Mouse (Mus musculus) hindbrain, embryonic 16.5 days (tissue): Measurements from ENCODE around the gene Armcx4. TPM values are rescaled to one million over a fixed set of nuclear protein-coding genes. Genes with fewer than 3 reads are reported as not detected.

Experiments
- ATAC-seq: fragments of 200-750 bp; cut with Nextera tagmentation; 2 replicates; pipeline ENCODE4 v1.8.0; 2017; ENCODE audit warnings: moderate TSS enrichment, moderate library complexity
- H3K27ac ChIP-seq: fragments of 300-500 bp; sonication (generic); 2 replicates; pipeline ENCODE4 v1.5.1; 2014; ENCODE audit warnings: low read depth, mild to moderate bottlenecking, control low read depth, low read length, moderate library complexity
- H3K27me3 ChIP-seq: fragments of 300-500 bp; sonication (generic); replicated peaks from 2 replicates; pipeline ENCODE4 v1.6.1; 2014; ENCODE audit warnings: low read length; ENCODE audit not compliant: control insufficient read depth, insufficient read depth
- H3K36me3 ChIP-seq: fragments of 300-500 bp; sonication (generic); 2 replicates; pipeline ENCODE4 v1.6.1; 2014; ENCODE audit warnings: mild to moderate bottlenecking, low read length, moderate library complexity, mixed read lengths; ENCODE audit not compliant: control insufficient read depth, insufficient read depth
- H3K4me1 ChIP-seq: fragments of 300-500 bp; sonication (generic); 2 replicates; pipeline ENCODE4 v1.6.1; 2014; ENCODE audit warnings: low read depth, low read length; ENCODE audit not compliant: control insufficient read depth, insufficient read depth
- H3K4me2 ChIP-seq: fragments of 300-500 bp; sonication (generic); 2 replicates; pipeline ENCODE4 v1.6.1; 2014; ENCODE audit warnings: mild to moderate bottlenecking, low read length, control low read depth, moderate library complexity
- H3K4me3 ChIP-seq: fragments of 300-500 bp; sonication (generic); 2 replicates; pipeline ENCODE4 v1.5.1; 2014; ENCODE audit warnings: mild to moderate bottlenecking, low read length, control low read depth, moderate library complexity
- H3K9ac ChIP-seq: fragments of 300-500 bp; sonication (generic); 2 replicates; pipeline ENCODE4 v1.6.1; 2014; ENCODE audit warnings: low read depth, mild to moderate bottlenecking, control low read depth, low read length, moderate library complexity
- H3K9me3 ChIP-seq: fragments of 300-500 bp; sonication (generic); 2 replicates; pipeline ENCODE4 v1.6.1; 2014; ENCODE audit warnings: mild to moderate bottlenecking, low read length, moderate library complexity; ENCODE audit not compliant: control insufficient read depth
- WGBS: fragments of 180-500 bp; shearing (Covaris S2); extraction: QIAGEN DNeasy Blood & Tissue Kit; methylation state at CpG from one replicate; pipeline ENCODE4 v1.1.7; 2014; 5-methylcytosine and 5-hydroxymethylcytosine counted together
- polyA plus RNA-seq: library from polyadenylated mRNA; unstranded; fragments of >200 nt; fragmentation: Nextera tagmentation; extraction: Ambion mirVana; gene quantifications from 2 replicates; pipeline ENCODE4 v1.2.1, GENCODE M21; 2015

The Armcx4 gene
- 4.2 and 4.6 TPM in 2 replicates for polyA plus RNA-seq

- Histone ChIP-seq H3K27me3 (no peaks in the 10 kb centered on the region), H3K27ac (peak within 1 kb of the TSS; percentile 83), H3K4me2 (peak within 1 kb of the TSS; percentile 61), H3K9me3 (no peaks in the 10 kb centered on the region), H3K9ac (peak within 1 kb of the TSS; percentile 64), H3K4me3 (peak within 1 kb of the TSS; percentile 48), H3K4me1 (no peaks in the 10 kb centered on the region), H3K36me3 (no peaks in the 10 kb centered on the region)
- WGBS = 13% methylated on average over 19 of the region's 33 CpGs
- ATAC-seq = peak; percentile 97
These were observed at the start of gene Armcx4 for GRCm38 (mm10) chrX:134686267-134686666. Gene Armcx4, plus strand, starts transcription at chrX:134686519.

DNA sequence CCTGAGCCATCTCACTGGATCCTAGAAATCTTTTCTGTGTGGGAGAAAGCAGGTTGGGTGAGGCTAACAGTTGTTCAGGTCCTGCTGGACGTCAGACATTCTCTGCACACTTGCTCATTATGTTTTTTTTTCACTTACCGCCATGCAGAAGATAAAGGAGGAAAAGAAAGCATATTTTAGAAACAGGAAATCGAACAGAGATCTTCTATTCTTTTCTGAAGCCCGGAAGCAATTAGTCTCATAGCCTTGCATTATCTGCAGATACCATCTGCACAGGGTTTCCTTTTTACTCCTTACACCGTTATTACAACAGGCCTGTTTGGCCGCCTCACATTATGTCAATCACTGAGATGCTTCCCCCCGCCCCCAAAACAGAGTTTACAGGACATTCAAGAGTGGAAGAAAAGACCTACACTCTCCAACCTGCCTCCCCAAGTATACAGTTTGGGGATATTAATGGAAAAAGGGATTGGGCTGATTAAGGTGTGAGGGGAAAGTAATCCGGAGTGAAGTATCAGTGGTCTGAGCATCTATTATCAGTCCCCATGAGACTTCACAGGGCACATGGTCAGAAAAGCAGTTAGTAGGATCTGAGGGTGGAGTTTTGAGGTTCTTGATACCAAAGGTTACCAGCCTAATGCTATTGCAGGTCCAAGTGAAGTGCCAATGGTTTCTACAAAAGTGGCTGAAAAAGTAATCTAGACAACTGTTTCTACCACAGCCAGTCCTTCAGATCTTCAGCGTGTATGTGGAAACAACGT is 45.1 kb upstream of the Armcx4 start:
- Histone ChIP-seq H3K4me3 (no peak overlapping the region), H3K9ac (no peak overlapping the region), H3K4me2 (no peak overlapping the region), H3K27ac (no peak overlapping the region), H3K27me3 (no peaks in the 10 kb centered on the region), H3K4me1 (no peaks in the 10 kb centered on the region), H3K36me3 (no peaks in the 10 kb centered on the region), H3K9me3 (no peaks in the 10 kb centered on the region)
- ATAC-seq = no peak
- WGBS = 70% methylated on average over 10 of the region's 10 CpGs

DNA sequence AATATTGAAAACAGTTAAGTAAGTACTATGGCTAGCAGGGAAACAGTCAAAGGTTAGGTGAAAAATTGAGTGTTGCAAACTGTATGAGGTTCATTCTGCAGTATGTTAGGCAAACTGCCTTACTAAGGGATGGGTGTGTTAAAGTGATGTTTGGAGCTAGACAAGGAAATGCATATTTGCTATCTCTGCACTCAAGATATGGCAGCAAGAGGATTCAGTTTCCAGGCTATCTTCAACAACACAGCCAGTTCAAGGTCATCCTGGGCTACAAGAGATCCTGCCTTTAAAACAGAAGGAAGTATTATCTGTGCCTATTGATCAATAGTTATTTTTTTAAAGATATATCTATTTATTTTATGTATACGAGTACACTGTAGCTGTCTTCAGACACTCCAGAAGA is 40.0 kb upstream of the Armcx4 start:
- Histone ChIP-seq H3K36me3 (no peaks in the 10 kb centered on the region), H3K27me3 (no peaks in the 10 kb centered on the region), H3K27ac (no peak overlapping the region), H3K4me1 (no peaks in the 10 kb centered on the region), H3K4me3 (no peak overlapping the region), H3K9ac (no peak overlapping the region), H3K4me2 (no peak overlapping the region), H3K9me3 (no peaks in the 10 kb centered on the region)
- 94% methylated on average over 1 of the region's 1 CpGs for WGBS
- no peak for ATAC-seq

DNA sequence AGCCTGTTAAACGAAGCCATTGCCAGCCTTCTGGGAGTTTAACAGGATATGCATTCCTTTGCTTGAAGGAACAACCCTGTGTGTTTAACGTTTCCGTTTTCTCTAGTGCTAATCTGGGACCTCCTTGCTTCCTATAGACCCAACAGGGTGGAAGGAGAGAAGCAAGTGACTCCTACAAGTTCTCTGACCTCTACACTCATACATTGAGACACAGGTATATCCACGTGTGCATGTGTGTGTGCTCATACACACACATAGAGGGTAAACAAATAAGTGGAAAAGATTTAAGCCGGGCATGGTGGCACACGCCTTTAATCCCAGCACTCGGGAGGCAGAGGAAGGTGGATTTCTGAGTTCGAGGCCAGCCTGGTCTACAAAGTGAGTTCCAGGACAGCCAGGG is 38.9 kb upstream of the Armcx4 start:
- no peak for ATAC-seq
- Histone ChIP-seq H3K9me3 (no peaks in the 10 kb centered on the region), H3K4me1 (no peaks in the 10 kb centered on the region), H3K36me3 (no peaks in the 10 kb centered on the region), H3K9ac (no peak overlapping the region), H3K27me3 (no peaks in the 10 kb centered on the region), H3K27ac (no peak overlapping the region), H3K4me2 (no peak overlapping the region), H3K4me3 (no peak overlapping the region)
- 73% methylated on average over 8 of the region's 8 CpGs for WGBS

DNA sequence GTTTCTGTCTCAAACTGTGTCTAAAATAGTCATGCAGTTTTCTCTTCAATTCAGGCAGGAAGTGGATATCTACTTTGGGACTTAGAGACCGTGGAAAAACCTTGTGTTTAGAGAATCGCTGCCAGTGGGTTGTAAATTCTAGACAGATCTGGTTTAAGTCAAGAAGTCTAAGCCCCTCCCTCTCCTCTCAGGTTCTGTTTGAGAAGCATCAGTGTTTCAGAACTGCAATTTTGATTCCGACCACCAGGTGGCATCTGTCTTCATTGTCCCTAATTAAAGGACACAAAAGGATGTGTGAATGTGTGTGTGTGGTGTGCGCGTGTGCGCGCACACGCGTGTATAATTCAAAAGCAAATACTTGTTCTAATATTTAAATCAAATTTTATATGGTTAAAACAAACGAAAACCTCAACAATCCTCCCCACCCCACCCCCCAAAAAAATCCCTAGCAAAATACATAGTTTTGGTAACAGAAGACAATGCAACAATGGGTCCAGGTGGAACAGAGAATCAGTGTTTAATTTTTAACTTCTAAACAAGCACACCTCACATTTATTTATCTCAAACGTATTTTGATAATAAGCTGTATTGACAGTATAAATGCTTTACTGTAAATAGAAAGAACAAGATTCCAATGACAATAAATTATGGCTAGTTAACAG is 38.2 kb upstream of the Armcx4 start:
- Histone ChIP-seq H3K9me3 (no peaks in the 10 kb centered on the region), H3K4me1 (no peaks in the 10 kb centered on the region), H3K9ac (no peak overlapping the region), H3K36me3 (no peaks in the 10 kb centered on the region), H3K27me3 (no peaks in the 10 kb centered on the region), H3K27ac (no peak overlapping the region), H3K4me3 (no peak overlapping the region), H3K4me2 (peak overlapping the region; percentile 34; the same call in 1 of the 2 replicates)
- peak; percentile 89 for ATAC-seq
- 22% methylated on average over 11 of the region's 11 CpGs for WGBS

DNA sequence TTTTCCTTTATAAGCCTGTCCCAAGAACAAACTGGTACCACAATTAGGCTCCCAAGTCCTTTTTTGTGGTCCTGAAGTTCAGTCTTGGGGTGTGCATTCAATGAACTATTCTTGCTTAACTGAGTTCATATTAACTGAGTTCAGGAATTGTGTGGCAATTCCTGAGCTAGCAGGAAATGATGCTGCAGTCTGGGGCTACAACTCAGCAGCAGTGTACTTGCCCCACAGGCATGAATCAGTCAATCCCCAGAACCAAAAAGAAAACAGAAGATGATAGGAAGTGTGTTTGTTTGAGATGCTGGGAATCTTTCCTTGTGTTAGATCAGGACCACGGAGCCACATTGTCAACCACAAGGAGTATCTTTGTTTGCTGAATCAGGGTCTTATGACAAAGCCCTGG is 34.3 kb upstream of the Armcx4 start:
- no peak overlapping the region for H3K4me2 ChIP-seq
- no peaks in the 10 kb centered on the region for H3K4me1 ChIP-seq
- no peaks in the 10 kb centered on the region for H3K9me3 ChIP-seq
- no peak for ATAC-seq
- H3K36me3 ChIP-seq = no peaks in the 10 kb centered on the region
- no peak overlapping the region for H3K4me3 ChIP-seq
- 59% methylated on average over 1 of the region's 1 CpGs for WGBS
- H3K27ac ChIP-seq = no peak overlapping the region
- no peaks in the 10 kb centered on the region for H3K27me3 ChIP-seq
- H3K9ac ChIP-seq = no peak overlapping the region

- no peak for ATAC-seq
- Histone ChIP-seq H3K36me3 (no peaks in the 10 kb centered on the region), H3K27ac (no peak overlapping the region), H3K4me3 (no peak overlapping the region), H3K4me1 (no peaks in the 10 kb centered on the region), H3K9me3 (no peaks in the 10 kb centered on the region), H3K27me3 (no peaks in the 10 kb centered on the region), H3K4me2 (no peak overlapping the region), H3K9ac (no peak overlapping the region)
- WGBS = 74% methylated on average over 5 of the region's 5 CpGs
These were observed 24.7 kb upstream of the Armcx4 start for GRCm38 (mm10) chrX:134661586-134661985.

- Histone ChIP-seq H3K9me3 (no peaks in the 10 kb centered on the region), H3K4me3 (no peak overlapping the region), H3K9ac (no peak overlapping the region), H3K36me3 (no peaks in the 10 kb centered on the region), H3K27ac (no peak overlapping the region), H3K4me1 (no peaks in the 10 kb centered on the region), H3K4me2 (no peak overlapping the region), H3K27me3 (no peaks in the 10 kb centered on the region)
- 25% methylated on average over 5 of the region's 5 CpGs for WGBS
- no peak for ATAC-seq
These were observed 11.3 kb upstream of the Armcx4 start for GRCm38 (mm10) chrX:134675022-134675421.

- Histone ChIP-seq H3K27me3 (no peaks in the 10 kb centered on the region), H3K9ac (no peak overlapping the region), H3K4me1 (no peaks in the 10 kb centered on the region), H3K36me3 (no peaks in the 10 kb centered on the region), H3K9me3 (no peaks in the 10 kb centered on the region), H3K4me3 (no peak overlapping the region), H3K4me2 (no peak overlapping the region), H3K27ac (no peak overlapping the region)
- ATAC-seq = no peak
- 39% methylated on average over 1 of the region's 1 CpGs for WGBS
These were observed 10.4 kb upstream of the Armcx4 start for GRCm38 (mm10) chrX:134675959-134676358.
